Mouse (Mus musculus) liver, embryonic 16.5 days (tissue): ENCODE measurements around the gene Snapin. TPM values are rescaled to one million over a fixed set of nuclear protein-coding genes. Genes with fewer than 3 reads are reported as not detected.

Experiments
- ATAC-seq: fragments of 200-750 bp; cut with Nextera tagmentation; 2 replicates; pipeline ENCODE4 v1.8.0; 2017; ENCODE audit warnings: low read depth, mild to moderate bottlenecking, moderate number of reproducible peaks, moderate library complexity
- H3K27ac ChIP-seq: fragments of 300-500 bp; sonication (generic); 2 replicates; pipeline ENCODE4 v1.5.1; 2014; ENCODE audit warnings: mild to moderate bottlenecking, low read length
- H3K27me3 ChIP-seq: fragments of 300-500 bp; sonication (generic); 2 replicates; pipeline ENCODE4 v1.6.1; 2014; ENCODE audit warnings: low read depth, low read length, mixed read lengths; ENCODE audit not compliant: control insufficient read depth, insufficient read depth
- H3K36me3 ChIP-seq: fragments of 300-500 bp; sonication (generic); 2 replicates; pipeline ENCODE4 v1.6.1; 2014; ENCODE audit warnings: mild to moderate bottlenecking; ENCODE audit not compliant: control insufficient read depth, insufficient read depth
- H3K4me1 ChIP-seq: fragments of 300-500 bp; sonication (generic); 2 replicates; pipeline ENCODE4 v1.6.1; 2014; ENCODE audit warnings: low read depth, low read length, mixed read lengths; ENCODE audit not compliant: control insufficient read depth
- H3K4me2 ChIP-seq: fragments of 300-500 bp; sonication (generic); 2 replicates; pipeline ENCODE4 v1.6.1; 2014; ENCODE audit warnings: low read depth, low read length, mixed read lengths
- H3K4me3 ChIP-seq: fragments of 300-500 bp; sonication (generic); 2 replicates; pipeline ENCODE4 v1.5.1; 2014; ENCODE audit warnings: low read depth, mild to moderate bottlenecking, low read length
- H3K9ac ChIP-seq: fragments of 300-500 bp; sonication (generic); 2 replicates; pipeline ENCODE4 v1.6.1; 2014; ENCODE audit warnings: low read depth, low read length
- H3K9me3 ChIP-seq: fragments of 300-500 bp; sonication (generic); replicated peaks from 2 replicates; pipeline ENCODE4 v1.6.1; 2016; ENCODE audit warnings: low read length; ENCODE audit not compliant: control insufficient read depth
- WGBS: fragments of 180-500 bp; shearing (Covaris S2); extraction: QIAGEN DNeasy Blood & Tissue Kit; methylation state at CpG from one replicate; pipeline ENCODE4 v1.1.7; 2014; ENCODE audit not compliant: insufficient replicate concordance; 5-methylcytosine and 5-hydroxymethylcytosine counted together
- polyA plus RNA-seq: library from polyadenylated mRNA; unstranded; fragments of >200 nt; fragmentation: Nextera tagmentation; extraction: Ambion mirVana; gene quantifications from 2 replicates; pipeline ENCODE4 v1.2.1, GENCODE M21; 2015

Snapin gene
- polyA plus RNA-seq, 1 experiment from 2014 or later, result 17.8 TPM

DNA sequence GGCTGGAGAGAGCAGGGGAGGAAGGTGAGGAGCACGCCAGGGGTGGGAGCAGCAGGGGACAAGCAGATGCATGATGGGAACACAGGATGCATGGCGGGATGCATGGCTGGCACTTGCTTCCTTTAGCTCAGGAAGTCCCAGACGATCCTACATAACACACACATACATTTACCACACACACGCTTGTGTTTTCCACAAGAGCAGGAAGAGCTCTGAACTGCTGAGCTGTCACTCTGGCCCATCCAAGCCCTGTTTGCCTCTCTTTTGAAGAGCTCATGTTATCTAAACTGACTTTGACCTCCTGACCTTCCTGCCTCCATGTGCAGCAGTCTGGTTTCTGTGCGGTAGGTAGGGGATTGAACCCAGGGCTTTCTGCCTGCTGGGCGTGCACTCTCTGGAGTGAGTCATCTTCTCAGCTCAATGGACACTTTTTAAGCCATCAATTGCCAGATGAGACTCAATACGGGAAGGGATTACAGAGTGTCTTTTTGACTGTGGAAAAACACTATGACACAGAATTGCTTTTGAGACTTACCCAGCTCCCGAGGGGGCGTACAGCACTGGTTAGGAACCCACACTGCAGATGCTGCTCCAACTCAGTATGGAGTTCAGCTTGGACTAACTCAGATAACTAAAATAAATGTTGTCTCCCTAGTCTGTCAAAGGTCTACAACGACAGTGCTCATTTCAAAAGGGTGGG, 39.3 kb downstream of the Snapin start:
- Histone ChIP-seq H3K27ac (no peak overlapping the region), H3K27me3 (no peaks in the 10 kb centered on the region)
- peak; percentile 25; the same call in 1 of the 2 replicates for ATAC-seq

DNA sequence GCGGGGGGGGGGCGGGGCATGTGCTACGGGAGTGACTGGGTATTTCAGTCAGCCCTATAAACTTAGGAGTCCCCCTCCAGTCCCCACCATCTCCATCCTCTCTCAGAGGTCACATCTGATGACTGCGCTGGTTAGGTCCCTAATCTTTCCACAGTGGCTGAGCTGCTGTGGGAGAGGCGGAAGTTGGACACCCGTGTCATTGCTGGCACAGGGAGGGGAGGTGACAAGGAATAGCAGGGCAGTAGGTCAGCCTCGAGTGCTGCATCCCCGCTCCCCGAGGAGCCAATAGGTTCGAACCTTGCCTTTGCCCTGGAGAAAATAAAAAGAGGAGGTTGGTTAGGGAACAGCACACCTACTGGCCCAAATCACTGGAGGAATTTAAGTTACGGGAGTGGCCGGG, 40.0 kb downstream of the Snapin start:
- H3K4me3 ChIP-seq, result peak overlapping the region; percentile 21; the same call in 1 of the 2 replicates
- H3K9ac ChIP-seq, result no peak overlapping the region
- H3K4me2 ChIP-seq, result peak overlapping the region; percentile 32
- H3K27me3 ChIP-seq, result no peaks in the 10 kb centered on the region
- H3K4me1 ChIP-seq, result peaks cover 5% of the 10 kb centered on the region
- no peak for ATAC-seq
- H3K9me3 ChIP-seq, result no peaks in the 10 kb centered on the region
- H3K36me3 ChIP-seq, result no peaks in the 10 kb centered on the region
- WGBS, result 29% methylated on average over 11 of the region's 12 CpGs
- H3K27ac ChIP-seq, result no peak overlapping the region

More for the DNA sequence above, 39.3 kb downstream of the Snapin start:
- H3K4me2 ChIP-seq, result peak overlapping the region; percentile 32
- no peaks in the 10 kb centered on the region for H3K36me3 ChIP-seq
- H3K4me3 ChIP-seq, result peak overlapping the region; percentile 21; the same call in 1 of the 2 replicates
- no peak overlapping the region for H3K9ac ChIP-seq
- WGBS, result 33% methylated on average over 10 of the region's 10 CpGs
- H3K9me3 ChIP-seq, result no peaks in the 10 kb centered on the region
- peaks cover 1% of the 10 kb centered on the region for H3K4me1 ChIP-seq

DNA sequence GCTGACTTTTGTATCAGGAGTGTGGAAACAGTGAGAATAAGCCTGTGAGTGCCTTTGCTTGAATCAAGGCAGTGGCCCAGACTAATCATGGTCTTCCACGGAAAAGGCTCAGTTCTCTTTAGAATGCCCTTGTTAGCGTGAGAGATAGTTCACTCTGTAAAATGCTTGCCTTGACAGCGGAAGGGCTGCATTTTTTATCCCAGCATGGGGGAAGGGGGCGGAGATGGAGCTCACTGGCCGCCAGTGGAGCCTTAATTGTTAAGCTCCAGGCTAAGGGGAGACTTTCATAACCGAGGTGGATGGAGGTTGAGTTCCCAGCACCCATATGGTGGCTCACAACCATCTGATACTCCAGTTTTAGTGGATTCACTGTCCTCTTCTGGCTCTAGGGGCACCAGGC, 42.2 kb downstream of the Snapin start:
- Histone ChIP-seq H3K4me3 (no peak overlapping the region), H3K4me1 (peaks cover 5% of the 10 kb centered on the region), H3K9me3 (no peaks in the 10 kb centered on the region), H3K27me3 (no peaks in the 10 kb centered on the region), H3K9ac (no peak overlapping the region), H3K36me3 (no peaks in the 10 kb centered on the region), H3K4me2 (no peak overlapping the region), H3K27ac (no peak overlapping the region)
- ATAC-seq, result no peak
- WGBS, result 53% methylated on average over 6 of the region's 6 CpGs

DNA sequence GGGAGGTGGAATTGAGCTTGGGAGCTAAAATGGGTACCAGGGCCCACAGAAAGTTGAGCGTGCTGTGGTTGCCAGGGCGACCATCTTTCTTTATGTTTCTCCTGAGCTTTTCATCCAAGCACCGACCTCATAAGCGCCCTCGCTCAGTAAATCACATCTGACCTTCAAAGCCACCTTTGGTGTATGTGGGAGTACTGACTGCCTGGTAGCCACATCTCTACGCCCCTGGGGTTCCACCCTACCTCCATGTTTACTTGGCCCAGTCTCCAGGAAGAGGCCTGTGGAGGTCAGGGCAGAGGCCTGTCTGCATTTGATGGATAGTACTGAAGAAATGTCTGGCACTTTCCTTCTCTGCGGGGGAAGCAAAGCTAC, 43.7 kb downstream of the Snapin start:
- Histone ChIP-seq H3K4me1 (peaks cover 5% of the 10 kb centered on the region), H3K4me3 (no peak overlapping the region), H3K4me2 (peak overlapping the region; percentile 61), H3K9ac (no peak overlapping the region), H3K36me3 (no peaks in the 10 kb centered on the region), H3K27me3 (no peaks in the 10 kb centered on the region), H3K27ac (peak overlapping the region; percentile 69), H3K9me3 (no peaks in the 10 kb centered on the region)
- no peak for ATAC-seq
- WGBS, result 53% methylated on average over 7 of the region's 7 CpGs

DNA sequence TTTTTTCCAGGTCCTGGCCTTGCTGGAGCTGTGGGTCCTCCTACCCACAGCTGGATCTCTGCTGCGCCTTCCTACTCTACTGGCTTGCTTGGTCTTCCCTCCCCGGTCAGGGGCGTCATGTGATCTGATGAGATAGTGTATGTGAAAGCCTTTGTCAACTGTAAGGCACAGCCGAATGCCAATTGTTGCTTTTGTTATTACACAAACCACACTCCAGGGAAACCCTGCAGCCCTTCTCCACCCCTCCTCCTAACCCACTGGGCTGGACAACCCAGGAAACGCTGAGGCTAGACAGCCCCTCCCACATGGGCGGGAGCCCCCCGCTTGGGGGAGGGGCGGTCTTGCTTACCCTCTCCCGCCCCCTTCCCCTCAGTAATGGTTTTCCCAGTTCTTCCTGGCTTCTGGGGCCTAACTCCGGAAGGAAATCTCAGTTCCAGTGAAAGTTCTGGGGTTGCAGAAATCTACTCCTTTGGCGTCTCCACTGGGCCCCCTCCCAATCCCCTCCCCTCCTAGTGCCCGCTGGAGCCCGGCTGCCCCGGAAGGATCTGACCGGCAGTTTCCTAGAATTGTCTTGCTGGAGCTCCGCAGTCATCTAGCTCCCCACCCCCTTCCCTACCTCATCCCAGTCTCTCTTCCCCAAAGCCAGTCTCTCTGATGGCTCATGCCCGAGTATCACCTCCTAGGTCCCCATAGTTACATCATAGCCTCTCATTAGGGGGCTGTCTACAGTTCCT, 44.3 kb downstream of the Snapin start:
- H3K27ac ChIP-seq, result peak overlapping the region; percentile 69
- H3K4me1 ChIP-seq, result peaks cover 5% of the 10 kb centered on the region
- no peaks in the 10 kb centered on the region for H3K36me3 ChIP-seq
- H3K9me3 ChIP-seq, result no peaks in the 10 kb centered on the region
- no peaks in the 10 kb centered on the region for H3K27me3 ChIP-seq
- H3K9ac ChIP-seq, result peak overlapping the region; percentile 47; the same call in 1 of the 2 replicates
- WGBS, result 3% methylated on average over 17 of the region's 17 CpGs
- H3K4me3 ChIP-seq, result peak overlapping the region; percentile 42
- peak; percentile 86 for ATAC-seq
- peak overlapping the region; percentile 61 for H3K4me2 ChIP-seq

DNA sequence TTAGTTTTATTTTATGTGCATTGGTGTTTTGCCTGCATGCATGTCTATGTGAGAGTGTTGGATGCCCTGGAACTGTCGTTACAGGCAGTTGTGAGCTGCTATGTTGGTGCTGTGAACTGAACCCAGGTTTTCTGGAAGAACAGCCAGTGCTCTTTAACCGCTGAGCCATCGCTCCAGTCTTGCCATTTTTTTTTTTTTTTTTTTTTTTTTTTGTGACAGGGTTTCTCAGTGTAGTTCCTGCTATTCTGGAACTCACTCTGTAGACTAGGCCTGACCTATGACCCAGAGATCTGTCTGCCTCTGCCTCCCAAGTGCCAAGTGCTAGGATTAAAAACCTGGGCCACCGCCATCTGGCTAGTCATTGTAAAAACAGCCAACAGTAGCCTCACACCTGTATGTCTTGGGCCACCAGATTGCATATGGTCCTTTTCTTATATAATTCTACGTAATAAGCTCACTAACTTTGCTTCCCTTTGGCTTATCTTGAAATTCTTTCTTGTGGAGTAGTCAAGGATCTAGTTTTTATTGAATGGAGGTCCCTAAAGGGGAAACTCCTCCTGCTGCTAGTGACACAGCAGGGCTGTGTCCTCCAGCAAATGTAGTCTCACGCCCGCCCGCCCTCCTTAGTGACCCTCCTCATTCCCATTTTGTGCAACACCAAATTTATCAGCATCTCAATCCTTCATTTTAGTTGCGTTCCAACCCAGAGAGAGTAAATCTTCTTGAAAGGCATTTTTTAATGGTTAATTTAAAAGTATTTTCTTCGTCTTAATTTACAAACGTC, 45.2 kb downstream of the Snapin start:
- 63% methylated on average over 11 of the region's 11 CpGs for WGBS
- no peaks in the 10 kb centered on the region for H3K36me3 ChIP-seq
- peak overlapping the region; percentile 21; the same call in 1 of the 2 replicates for H3K27ac ChIP-seq
- peaks cover 5% of the 10 kb centered on the region for H3K4me1 ChIP-seq
- no peak overlapping the region for H3K9ac ChIP-seq
- H3K9me3 ChIP-seq, result no peaks in the 10 kb centered on the region
- H3K27me3 ChIP-seq, result no peaks in the 10 kb centered on the region
- H3K4me3 ChIP-seq, result no peak overlapping the region
- ATAC-seq, result no peak
- peak overlapping the region; percentile 61; the same call in 1 of the 2 replicates for H3K4me2 ChIP-seq

DNA sequence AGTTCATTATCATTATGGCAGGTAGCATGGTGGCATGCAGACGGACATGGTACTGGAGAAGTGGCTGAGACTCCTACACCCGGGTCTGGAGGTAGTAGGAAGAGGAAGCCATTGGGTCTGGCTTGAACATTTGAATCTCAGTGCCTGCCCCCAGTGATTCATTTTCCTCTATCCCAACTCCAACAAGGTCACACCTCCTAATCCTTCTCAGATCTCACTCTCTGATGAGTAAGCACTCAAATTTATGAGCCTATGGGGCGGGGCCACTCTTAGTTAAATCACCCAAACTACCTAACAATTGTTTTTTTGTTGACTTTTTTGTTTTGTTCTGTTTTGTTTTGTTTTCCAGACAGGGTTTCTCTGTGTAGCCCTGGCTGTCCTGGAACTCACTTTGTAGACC, 46.9 kb downstream of the Snapin start:
- no peak overlapping the region for H3K27ac ChIP-seq
- no peak overlapping the region for H3K4me3 ChIP-seq
- 64% methylated on average over 3 of the region's 3 CpGs for WGBS
- H3K9ac ChIP-seq, result no peak overlapping the region
- H3K27me3 ChIP-seq, result no peaks in the 10 kb centered on the region
- no peaks in the 10 kb centered on the region for H3K9me3 ChIP-seq
- H3K36me3 ChIP-seq, result no peaks in the 10 kb centered on the region
- H3K4me1 ChIP-seq, result peaks cover 5% of the 10 kb centered on the region
- no peak for ATAC-seq
- H3K4me2 ChIP-seq, result no peak overlapping the region

DNA sequence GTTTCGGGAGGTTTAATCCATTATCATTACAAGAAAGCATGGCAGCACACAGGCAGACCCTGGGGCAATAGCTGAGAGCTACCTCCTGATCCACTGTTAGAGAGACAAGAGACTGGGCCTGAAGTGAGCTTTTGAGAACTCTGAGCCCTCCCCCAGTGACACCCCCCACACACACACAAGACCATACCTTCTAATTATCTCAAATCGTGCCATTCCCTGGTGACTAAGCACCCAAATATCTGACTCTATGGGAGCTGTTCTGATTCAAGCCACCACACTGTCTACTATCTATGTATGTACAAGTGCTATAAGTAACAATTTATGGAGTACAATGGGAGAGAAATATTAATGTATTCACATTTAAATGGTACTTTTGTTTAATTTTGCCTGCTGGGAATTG, 50.1 kb downstream of the Snapin start:
- no peaks in the 10 kb centered on the region for H3K9me3 ChIP-seq
- no peaks in the 10 kb centered on the region for H3K27me3 ChIP-seq
- no peak overlapping the region for H3K27ac ChIP-seq
- H3K9ac ChIP-seq, result no peak overlapping the region
- H3K4me3 ChIP-seq, result no peak overlapping the region
- no peaks in the 10 kb centered on the region for H3K36me3 ChIP-seq
- no peak for ATAC-seq
- H3K4me1 ChIP-seq, result no peaks in the 10 kb centered on the region; the same call in 1 of the 2 replicates
- 73% methylated on average over 2 of the region's 2 CpGs for WGBS
- H3K4me2 ChIP-seq, result no peak overlapping the region
